Comparison of ENCODE assay signal across 9 mouse cellular contexts in the genomic region with DNA sequence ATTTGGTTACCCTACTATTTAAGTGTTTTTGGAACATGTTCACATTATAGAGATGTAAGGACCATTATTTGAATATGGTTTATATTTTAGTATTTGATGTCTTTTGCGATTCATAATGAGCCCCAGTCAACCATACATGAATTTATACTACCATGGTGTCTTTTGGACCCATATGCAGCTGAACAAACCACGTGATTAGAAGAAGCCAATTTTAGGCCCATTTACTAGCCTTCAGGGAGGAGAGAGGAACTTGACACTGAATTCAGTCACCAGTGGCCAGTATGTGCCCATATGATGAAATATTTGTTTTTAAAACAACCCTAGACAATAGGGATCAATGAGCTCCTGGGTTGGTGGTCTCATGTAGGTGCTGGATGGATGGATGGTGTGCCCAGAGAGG. TPM values are rescaled to one million over a fixed set of nuclear protein-coding genes. Genes with fewer than 3 reads are reported as not detected.
DNase-seq lines count a peak whose midpoint lies in the region; ATAC-seq lines count a peak whose summit lies in the region.
"Had no signal": no experiment of that assay in that cellular context is flagged by ENCODE, and none has a peak within 500 bp of the region (broad histone marks: within the 10 kb centered on the region; RNA-seq: fewer than 3 reads in every experiment).

No protein-coding gene starts in this region.

- H3K4me1 ChIP-seq in kidney, embryonic 14.5 days (ENCODE audit: control insufficient read depth, insufficient read depth, low read length): peaks cover 18% of the 10 kb centered on the region
- H3K4me1 ChIP-seq in embryonic facial prominence, embryonic 13.5 days: peaks cover 19% of the 10 kb centered on the region
- peaks cover 23% of the 10 kb centered on the region for H3K4me1 ChIP-seq in limb, embryonic 12.5 days (replicated peaks)
- peaks cover 21% of the 10 kb centered on the region for H3K4me1 ChIP-seq in neural tube, embryonic 12.5 days

- 0 out of 2 replicates have a peak overlapping the region, but pooled peaks have one; percentile 25 for H3K9ac ChIP-seq in kidney, embryonic 14.5 days (ENCODE audit: low read depth, low read length)
- H3K9ac ChIP-seq in embryonic facial prominence, embryonic 13.5 days: peak overlapping the region; percentile 92
- no peak overlapping the region for H3K9ac ChIP-seq in limb, embryonic 12.5 days (replicated peaks)
- H3K9ac ChIP-seq in neural tube, embryonic 12.5 days: no peak overlapping the region

- DNase-seq in kidney, postnatal 36 days: no peak
- DNase-seq in adrenal gland, adult 2 months: no peak
- no peak for DNase-seq in gastrocnemius, postnatal 14 days
- DNase-seq in adrenal gland, postnatal 14 days: no peak

- intact Hi-C loops in gastrocnemius, postnatal 14 days (cut with DNase I; ENCODE audit: low total_unique reads): no loop called here

- H3K36me3 ChIP-seq in kidney, embryonic 14.5 days (ENCODE audit: control insufficient read depth, insufficient read depth, low read length): peaks cover 17% of the 10 kb centered on the region
- H3K36me3 ChIP-seq in embryonic facial prominence, embryonic 13.5 days: peaks cover 21% of the 10 kb centered on the region
- peaks cover 22% of the 10 kb centered on the region for H3K36me3 ChIP-seq in limb, embryonic 12.5 days
- H3K36me3 ChIP-seq in neural tube, embryonic 12.5 days: peaks cover 18% of the 10 kb centered on the region

- no peak for ATAC-seq in kidney, embryonic 14.5 days (ENCODE audit: low FRiP score, low TSS enrichment)
- ATAC-seq in embryonic facial prominence, embryonic 13.5 days (ENCODE audit: insufficient number of reproducible peaks, insufficient read depth, low FRiP score, low TSS enrichment, low read depth): no peak
- ATAC-seq in limb, embryonic 12.5 days (ENCODE audit: insufficient number of reproducible peaks, insufficient read depth, low FRiP score, low TSS enrichment, low read depth): no peak
- no peak for ATAC-seq in neural tube, embryonic 12.5 days (ENCODE audit: low FRiP score, low read depth)

- no peaks in the 10 kb centered on the region for H3K27me3 ChIP-seq in kidney, embryonic 14.5 days (ENCODE audit: control insufficient read depth, insufficient read depth, low read length)
- no peaks in the 10 kb centered on the region for H3K27me3 ChIP-seq in embryonic facial prominence, embryonic 13.5 days
- H3K27me3 ChIP-seq in limb, embryonic 12.5 days: no peaks in the 10 kb centered on the region
- no peaks in the 10 kb centered on the region for H3K27me3 ChIP-seq in neural tube, embryonic 12.5 days (replicated peaks)
- H3K27me3 ChIP-seq: Patski had no signal

- 92% methylated on average over 2 of the region's 2 CpGs for WGBS in kidney, embryonic 14.5 days
- WGBS in embryonic facial prominence, embryonic 13.5 days: 91% methylated on average over 2 of the region's 2 CpGs
- 85% methylated on average over 2 of the region's 2 CpGs for WGBS in limb, embryonic 12.5 days
- 88% methylated on average over 2 of the region's 2 CpGs for WGBS in neural tube, embryonic 12.5 days

- peak overlapping the region; percentile 88 for H3K4me2 ChIP-seq in kidney, embryonic 14.5 days (replicated peaks; ENCODE audit: low read depth, low read length)
- peak overlapping the region; percentile 86 for H3K4me2 ChIP-seq in embryonic facial prominence, embryonic 13.5 days
- peak overlapping the region; percentile 80 for H3K4me2 ChIP-seq in limb, embryonic 12.5 days
- peak overlapping the region; percentile 87 for H3K4me2 ChIP-seq in neural tube, embryonic 12.5 days (replicated peaks)

- H3K9me3 ChIP-seq in kidney, embryonic 14.5 days (ENCODE audit: control insufficient read depth, low read length): no peaks in the 10 kb centered on the region
- no peaks in the 10 kb centered on the region for H3K9me3 ChIP-seq in embryonic facial prominence, embryonic 13.5 days
- no peaks in the 10 kb centered on the region for H3K9me3 ChIP-seq in limb, embryonic 12.5 days
- no peaks in the 10 kb centered on the region for H3K9me3 ChIP-seq in neural tube, embryonic 12.5 days

- H3K4me3 ChIP-seq in kidney, embryonic 14.5 days (ENCODE audit: low read length): peak overlapping the region; percentile 89
- H3K4me3 ChIP-seq in embryonic facial prominence, embryonic 13.5 days: peak overlapping the region; percentile 86; the same call in 1 of the 2 replicates
- H3K4me3 ChIP-seq in limb, embryonic 12.5 days (replicated peaks): peak overlapping the region; percentile 82
- no peak overlapping the region for H3K4me3 ChIP-seq in neural tube, embryonic 12.5 days

- no peak overlapping the region; the same call in 1 of the 2 replicates for H3K27ac ChIP-seq in kidney, embryonic 14.5 days (ENCODE audit: low read depth, low read length)
- H3K27ac ChIP-seq in embryonic facial prominence, embryonic 13.5 days: 0 out of 2 replicates have a peak overlapping the region, but pooled peaks have one; percentile 48
- no peak overlapping the region for H3K27ac ChIP-seq in limb, embryonic 12.5 days
- no peak overlapping the region for H3K27ac ChIP-seq in neural tube, embryonic 12.5 days

RNA-seq across cellular contexts. Expression of a gene that starts 0.7 kb away (rescaled TPM):
- 97.6 and 99.5 TPM in 2 replicates for polyA plus RNA-seq in kidney, embryonic 14.5 days (2014; fragmentation: Nextera tagmentation; extraction: Ambion mirVana)
- 132 and 133 TPM in 2 replicates for polyA plus RNA-seq in embryonic facial prominence, embryonic 13.5 days (2015; fragmentation: Nextera tagmentation; extraction: Ambion mirVana)
- 132 and 133 TPM in 2 replicates for polyA plus RNA-seq in limb, embryonic 12.5 days (2016; fragmentation: Nextera tagmentation; extraction: Ambion mirVana)
- polyA plus RNA-seq in neural tube, embryonic 12.5 days (2016; fragmentation: Nextera tagmentation; extraction: Ambion mirVana): 128 and 130 TPM in 2 replicates
- 100 to 1,000 TPM; 119 to 126 TPM for total RNA-seq in adrenal gland, adult 2 months (2021)
- polyA plus RNA-seq in adrenal gland, adult 2 months (2012; rRNA removed): 284 TPM in 2 replicates
- 10 to 100 TPM; 77.5 to 90.5 TPM for total RNA-seq in gastrocnemius, postnatal 14 days (2021)
- total RNA-seq in adrenal gland, postnatal 14 days (2021): 117 and 128 TPM in 2 replicates

RNA-seq across cellular contexts. Expression of a gene that starts 7.6 kb away (rescaled TPM):
- 0.51 and 0.83 TPM in 2 replicates for polyA plus RNA-seq in kidney, embryonic 14.5 days (2014; fragmentation: Nextera tagmentation; extraction: Ambion mirVana)
- 0.08 TPM in 1 of 2 replicates, not detected in the other for polyA plus RNA-seq in embryonic facial prominence, embryonic 13.5 days (2015; fragmentation: Nextera tagmentation; extraction: Ambion mirVana)
- polyA plus RNA-seq in limb, embryonic 12.5 days (2016; fragmentation: Nextera tagmentation; extraction: Ambion mirVana): not detected in 2 replicates
- polyA plus RNA-seq in neural tube, embryonic 12.5 days (2016; fragmentation: Nextera tagmentation; extraction: Ambion mirVana): not detected in 2 replicates
- 1 to 10 TPM; 1.3 TPM for total RNA-seq in adrenal gland, adult 2 months (2021)
- 0.77 and 0.78 TPM in 2 replicates for polyA plus RNA-seq in adrenal gland, adult 2 months (2012; rRNA removed)
- total RNA-seq in gastrocnemius, postnatal 14 days (2021): under 1 TPM; 0.35 to 0.66 TPM
- total RNA-seq in adrenal gland, postnatal 14 days (2021): 1.1 and 1.2 TPM in 2 replicates
- polyA plus RNA-seq: Patski had no signal

RNA-seq across cellular contexts. Expression of a gene that starts 15.4 kb away (rescaled TPM):
- 7.5 and 10.4 TPM in 2 replicates for polyA plus RNA-seq in kidney, embryonic 14.5 days (2014; fragmentation: Nextera tagmentation; extraction: Ambion mirVana)
- 8.2 and 11.5 TPM in 2 replicates for polyA plus RNA-seq in embryonic facial prominence, embryonic 13.5 days (2015; fragmentation: Nextera tagmentation; extraction: Ambion mirVana)
- polyA plus RNA-seq in limb, embryonic 12.5 days (2016; fragmentation: Nextera tagmentation; extraction: Ambion mirVana): 4.1 and 4.4 TPM in 2 replicates
- polyA plus RNA-seq in neural tube, embryonic 12.5 days (2016; fragmentation: Nextera tagmentation; extraction: Ambion mirVana): 15.9 and 17.7 TPM in 2 replicates
- 1 to 10 TPM in 1 of 2 experiments, under 1 TPM in 1; 0.58 to 2.5 TPM for total RNA-seq in adrenal gland, adult 2 months (2021)
- polyA plus RNA-seq in adrenal gland, adult 2 months (2012; rRNA removed): 1.5 and 2.0 TPM in 2 replicates
- total RNA-seq in gastrocnemius, postnatal 14 days (2021): 1 to 10 TPM; 4.5 to 7.7 TPM
- total RNA-seq in adrenal gland, postnatal 14 days (2021): 0.56 and 0.86 TPM in 2 replicates

RNA-seq across cellular contexts. Expression of a gene that starts 39.6 kb away (rescaled TPM):
- 29.7 and 31.4 TPM in 2 replicates for polyA plus RNA-seq in kidney, embryonic 14.5 days (2014; fragmentation: Nextera tagmentation; extraction: Ambion mirVana)
- polyA plus RNA-seq in embryonic facial prominence, embryonic 13.5 days (2015; fragmentation: Nextera tagmentation; extraction: Ambion mirVana): 17.4 and 17.8 TPM in 2 replicates
- 11.7 and 14.6 TPM in 2 replicates for polyA plus RNA-seq in limb, embryonic 12.5 days (2016; fragmentation: Nextera tagmentation; extraction: Ambion mirVana)
- polyA plus RNA-seq in neural tube, embryonic 12.5 days (2016; fragmentation: Nextera tagmentation; extraction: Ambion mirVana): 6.7 and 8.6 TPM in 2 replicates
- 10 to 100 TPM; 37.2 to 44.3 TPM for total RNA-seq in adrenal gland, adult 2 months (2021)
- 43.9 and 60.3 TPM in 2 replicates for polyA plus RNA-seq in adrenal gland, adult 2 months (2012; rRNA removed)
- 10 to 100 TPM; 31.4 to 32.7 TPM for total RNA-seq in gastrocnemius, postnatal 14 days (2021)
- total RNA-seq in adrenal gland, postnatal 14 days (2021): 48.4 and 70.5 TPM in 2 replicates

RNA-seq across cellular contexts. Expression of a gene that starts 47.6 kb away (rescaled TPM):
- polyA plus RNA-seq in kidney, embryonic 14.5 days (2014; fragmentation: Nextera tagmentation; extraction: Ambion mirVana): 170 and 191 TPM in 2 replicates
- 199 and 251 TPM in 2 replicates for polyA plus RNA-seq in embryonic facial prominence, embryonic 13.5 days (2015; fragmentation: Nextera tagmentation; extraction: Ambion mirVana)
- polyA plus RNA-seq in limb, embryonic 12.5 days (2016; fragmentation: Nextera tagmentation; extraction: Ambion mirVana): 221 and 225 TPM in 2 replicates
- 63.7 and 75.3 TPM in 2 replicates for polyA plus RNA-seq in neural tube, embryonic 12.5 days (2016; fragmentation: Nextera tagmentation; extraction: Ambion mirVana)
- 10 to 100 TPM; 40.3 to 62.0 TPM for total RNA-seq in adrenal gland, adult 2 months (2021)
- polyA plus RNA-seq in adrenal gland, adult 2 months (2012; rRNA removed): 64.1 and 75.1 TPM in 2 replicates
- total RNA-seq in gastrocnemius, postnatal 14 days (2021): 10 to 100 TPM; 25.7 to 31.3 TPM
- 46.2 and 51.0 TPM in 2 replicates for total RNA-seq in adrenal gland, postnatal 14 days (2021)

Comparison
In these comparisons a context has a peak if more than half of its experiments do, and no peak if none do; other contexts are left out.
1. H3K9ac ChIP-seq: peak in kidney, embryonic 14.5 days (single experiment) and embryonic facial prominence, embryonic 13.5 days (single experiment); none in limb, embryonic 12.5 days (single experiment) and neural tube, embryonic 12.5 days (single experiment).
2. Peak in every context shown above with its lines, with median percentiles within 50 percentile points of each other: H3K4me2 ChIP-seq.